Mouse (Mus musculus): ENCODE data around the gene Gm20388.

DNA sequence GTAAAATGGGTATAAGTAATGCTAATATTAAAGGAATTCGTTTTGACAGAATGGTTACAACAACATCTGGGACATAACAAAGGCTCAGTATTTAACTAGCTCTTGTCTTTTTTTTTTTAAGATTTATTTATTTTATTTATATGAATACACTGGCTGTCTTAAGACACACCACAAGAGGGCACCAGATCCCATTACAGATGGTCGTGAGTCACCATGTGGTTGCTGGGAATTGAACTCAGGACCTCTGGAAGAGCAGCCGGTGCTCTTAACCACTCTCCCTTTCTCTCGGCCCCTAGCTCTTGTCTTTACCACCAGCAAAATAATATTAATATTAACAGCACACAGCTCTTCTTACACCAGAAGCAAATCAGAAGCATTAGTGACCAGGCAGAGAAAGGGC is 3742.0 kb downstream of the Gm20388 start:
- TF ChIP-seq CTCF (IDR thresholded peaks at IDR 0.05; ENCODE audit: low read depth) (no peak), EP300 (IDR thresholded peaks at IDR 0.05; ENCODE audit: low read depth) (no peak)
